ENCODE assay signal across 9 mouse cellular contexts in the genomic region with DNA sequence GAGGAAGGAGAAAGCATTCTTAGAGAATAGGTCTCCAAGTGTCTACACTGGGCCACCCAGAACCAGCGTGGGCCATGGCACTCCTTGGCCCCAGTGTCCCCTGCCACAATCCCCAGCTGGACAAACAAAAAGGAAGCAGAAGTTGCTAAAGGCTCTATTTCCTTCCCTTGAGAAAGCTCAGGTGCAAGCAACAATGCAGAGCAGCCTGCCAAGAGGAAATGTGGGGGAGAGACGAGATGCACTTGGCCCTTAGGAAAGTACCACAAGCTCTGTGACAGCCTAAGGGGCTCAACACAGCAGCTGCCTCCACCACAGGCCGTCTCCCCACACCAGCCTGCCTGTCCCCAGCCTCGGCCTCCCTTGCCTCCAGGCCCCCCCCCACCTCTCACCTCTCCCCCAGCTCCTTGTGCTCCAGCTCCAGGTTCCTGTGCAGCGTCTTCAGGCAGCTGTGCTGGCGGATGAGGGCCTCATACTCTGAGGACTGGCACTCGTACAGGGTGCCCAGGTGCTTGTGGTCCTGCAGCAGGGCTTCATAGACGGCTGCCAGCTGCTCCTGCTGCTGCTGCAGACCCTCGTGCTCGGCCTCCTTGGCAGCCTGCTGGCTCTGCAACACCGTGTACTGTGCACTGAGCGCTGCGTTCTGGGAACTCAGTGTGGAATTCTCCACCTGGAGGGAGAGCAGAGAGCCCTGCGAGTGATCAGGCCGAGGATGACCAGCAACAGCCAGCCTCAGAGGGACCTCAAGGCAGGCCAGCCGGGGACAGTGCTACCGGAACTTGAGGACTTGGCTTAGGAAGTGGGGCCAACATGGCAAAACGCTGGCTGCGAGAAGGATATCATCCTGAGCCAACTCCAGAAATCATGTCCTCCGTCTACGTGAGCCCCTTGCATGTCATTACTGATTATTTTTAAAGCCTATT. TPM values are rescaled to one million over a fixed set of nuclear protein-coding genes. Genes with fewer than 3 reads are reported as not detected.
A peak's percentile ranks its signal among the peaks of the same experiment; 100 is the strongest.
DNase-seq lines count a peak whose midpoint lies in the region; ATAC-seq lines count a peak whose summit lies in the region.
"Had no signal": no experiment of that assay in that cellular context is flagged by ENCODE, and none has a peak within 500 bp of the region (broad histone marks: within the 10 kb centered on the region; RNA-seq: fewer than 3 reads in every experiment).

No protein-coding gene starts in this region.

- no peak overlapping the region for H3K9ac ChIP-seq in embryonic facial prominence, embryonic 12.5 days
- H3K9ac ChIP-seq in hindbrain, embryonic 14.5 days = no peak overlapping the region

- H3K4me2 ChIP-seq in embryonic facial prominence, embryonic 12.5 days (replicated peaks) = no peak overlapping the region
- no peak overlapping the region for H3K4me2 ChIP-seq in hindbrain, embryonic 14.5 days (replicated peaks)

- ATAC-seq in embryonic facial prominence, embryonic 12.5 days (ENCODE audit: insufficient number of reproducible peaks, insufficient read depth, low FRiP score, low TSS enrichment) = no peak
- ATAC-seq in hindbrain, embryonic 14.5 days (ENCODE audit: low FRiP score) = peak; percentile 38; the same call in 1 of the 2 replicates

- peaks cover 6% of the 10 kb centered on the region; the same call in 1 of the 2 replicates for H3K4me1 ChIP-seq in embryonic facial prominence, embryonic 12.5 days
- H3K4me1 ChIP-seq in hindbrain, embryonic 14.5 days (replicated peaks; ENCODE audit: control insufficient read depth, insufficient read depth, low read length) = no peaks in the 10 kb centered on the region

- H3K36me3 ChIP-seq in embryonic facial prominence, embryonic 12.5 days = no peaks in the 10 kb centered on the region; the same call in 1 of the 2 replicates
- H3K36me3 ChIP-seq in hindbrain, embryonic 14.5 days (replicated peaks; ENCODE audit: control insufficient read depth, insufficient read depth) = peaks cover 71% of the 10 kb centered on the region

- 74% methylated on average over 21 of the region's 21 CpGs for WGBS in embryonic facial prominence, embryonic 12.5 days
- 68% methylated on average over 21 of the region's 21 CpGs for WGBS in hindbrain, embryonic 14.5 days

- no peaks in the 10 kb centered on the region for H3K9me3 ChIP-seq in embryonic facial prominence, embryonic 12.5 days
- no peaks in the 10 kb centered on the region for H3K9me3 ChIP-seq in hindbrain, embryonic 14.5 days (ENCODE audit: control insufficient read depth, low read length)
- H3K9me3 ChIP-seq: megakaryocyte, embryonic 14.5 days had no signal

- intact Hi-C loops in gastrocnemius, postnatal 36 days (cut with DNase I) = loop anchor here (2.0 kb wide), 1 partner anchor 15 kb away; no protein-coding TSS in a partner anchor

- no peaks in the 10 kb centered on the region for H3K27me3 ChIP-seq in embryonic facial prominence, embryonic 12.5 days
- H3K27me3 ChIP-seq in hindbrain, embryonic 14.5 days (ENCODE audit: control insufficient read depth, insufficient read depth, low read length) = no peaks in the 10 kb centered on the region
- H3K27me3 ChIP-seq: megakaryocyte, embryonic 14.5 days had no signal

- no peak overlapping the region for H3K4me3 ChIP-seq in embryonic facial prominence, embryonic 12.5 days
- H3K4me3 ChIP-seq in hindbrain, embryonic 14.5 days (replicated peaks; ENCODE audit: low read length) = no peak overlapping the region
- H3K4me3 ChIP-seq: megakaryocyte, embryonic 14.5 days had no signal

- DNase-seq in gastrocnemius, postnatal 25 days = peak; percentile 39
- DNase-seq in gastrocnemius, postnatal 36 days = no peak
- DNase-seq in hindbrain, embryonic 14.5 days (ENCODE audit: low spot score) = no peak
- DNase-seq in lung, postnatal 10 days = peak; percentile 40
- no peak for DNase-seq in natural killer cell, adult 2 months (ENCODE audit: low spot score in 2 of 2)
- DNase-seq in frontal cortex, postnatal 25 days (ENCODE audit: low spot score in 2 of 2) = no peak
- no peak for DNase-seq in left cerebral cortex, adult 18-20 months (ENCODE audit: low spot score in 2 of 2)

- peak overlapping the region; percentile 57 for H3K27ac ChIP-seq in embryonic facial prominence, embryonic 12.5 days
- peak overlapping the region; percentile 43; the same call in 1 of the 2 replicates for H3K27ac ChIP-seq in hindbrain, embryonic 14.5 days

RNA-seq across cellular contexts. Expression of a gene that starts 29.7 kb away (rescaled TPM):
- under 1 TPM in 1 of 2 experiments, not detected in 1; 0.21 TPM for total RNA-seq in gastrocnemius, postnatal 25 days (2021)
- under 1 TPM; 0.10 to 0.15 TPM for total RNA-seq in gastrocnemius, postnatal 36 days (2021)
- polyA plus RNA-seq in embryonic facial prominence, embryonic 12.5 days (2016; fragmentation: Nextera tagmentation; extraction: Ambion mirVana) = 0.06 and 0.28 TPM in 2 replicates
- 3.1 and 3.7 TPM in 2 replicates for polyA plus RNA-seq in hindbrain, embryonic 14.5 days (2014; fragmentation: Nextera tagmentation; extraction: Ambion mirVana)
- total RNA-seq in left cerebral cortex, adult 18-20 months (2021) = 10 to 100 TPM; 18.0 to 19.0 TPM

Comparison
In these comparisons a context has a peak if more than half of its experiments do, and no peak if none do; other contexts are left out.
1. DNase-seq: peak in gastrocnemius, postnatal 25 days (single experiment) and lung, postnatal 10 days (single experiment); none in gastrocnemius, postnatal 36 days (0 of 2), hindbrain, embryonic 14.5 days (single experiment), natural killer cell, adult 2 months (0 of 2), frontal cortex, postnatal 25 days (0 of 2) and left cerebral cortex, adult 18-20 months (0 of 2).
2. RNA of a gene that starts 29.7 kb away (total RNA-seq): 18.0 to 19.0 TPM in left cerebral cortex, adult 18-20 months; 0.21 TPM in gastrocnemius, postnatal 25 days and 0.10 to 0.15 TPM in gastrocnemius, postnatal 36 days; every median in the first group is over 10 times any median in the second.